In the genomic region with DNA sequence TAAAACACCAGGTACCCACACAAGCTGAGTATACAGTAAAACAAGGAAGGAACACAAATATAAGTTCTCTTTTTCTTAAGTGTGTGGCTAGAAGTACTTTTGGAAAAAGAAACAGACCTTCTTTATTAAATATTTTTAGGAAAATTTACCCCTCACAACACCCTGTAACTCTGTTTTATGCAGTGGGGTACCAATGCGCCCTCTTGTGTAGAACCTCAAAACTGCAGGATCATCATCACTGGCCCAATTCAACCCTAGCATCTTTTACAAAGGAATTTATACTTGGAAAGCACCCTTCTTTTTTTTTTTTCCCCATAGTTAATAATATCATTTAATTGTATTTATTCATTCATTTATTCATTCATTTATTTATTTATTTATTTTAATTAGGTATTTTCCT, we compare ENCODE assay signal across 10 mouse cellular contexts.
DNase-seq lines count a peak whose midpoint lies in the region; ATAC-seq and TF ChIP-seq lines count a peak whose summit lies in the region.
"Had no signal": no experiment of that assay in that cellular context is flagged by ENCODE, and none has a peak within 500 bp of the region (broad histone marks: within the 10 kb centered on the region; RNA-seq: fewer than 3 reads in every experiment).

No protein-coding gene starts in this region.

- peak; percentile 63 for TF ChIP-seq CTCF in stomach, postnatal 0 days (IDR thresholded peaks at IDR 0.05; ENCODE audit: low read depth)

- no peak overlapping the region for H3K4me3 ChIP-seq in hindbrain, embryonic 14.5 days (replicated peaks; ENCODE audit: low read length)
- H3K4me3 ChIP-seq in hindbrain, embryonic 16.5 days (ENCODE audit: low read length): no peak overlapping the region
- H3K4me3 ChIP-seq in stomach, postnatal 0 days (ENCODE audit: low read depth, low read length): no peak overlapping the region
- H3K4me3 ChIP-seq: erythroblast, embryonic 14.5 days had no signal

- H3K27me3 ChIP-seq in hindbrain, embryonic 14.5 days (ENCODE audit: control insufficient read depth, insufficient read depth, low read length): no peaks in the 10 kb centered on the region
- H3K27me3 ChIP-seq in hindbrain, embryonic 16.5 days (replicated peaks; ENCODE audit: control insufficient read depth, insufficient read depth, low read length): no peaks in the 10 kb centered on the region; the same call in 1 of the 2 replicates
- no peaks in the 10 kb centered on the region for H3K27me3 ChIP-seq in stomach, postnatal 0 days (ENCODE audit: control insufficient read depth, insufficient read depth, low read length)

- no peaks in the 10 kb centered on the region for H3K36me3 ChIP-seq in hindbrain, embryonic 14.5 days (replicated peaks; ENCODE audit: control insufficient read depth, insufficient read depth)
- no peaks in the 10 kb centered on the region for H3K36me3 ChIP-seq in hindbrain, embryonic 16.5 days (ENCODE audit: control insufficient read depth, insufficient read depth, low read length)
- no peaks in the 10 kb centered on the region for H3K36me3 ChIP-seq in stomach, postnatal 0 days (ENCODE audit: control insufficient read depth, insufficient read depth, low read length)

- no peaks in the 10 kb centered on the region for H3K9me3 ChIP-seq in hindbrain, embryonic 14.5 days (ENCODE audit: control insufficient read depth, low read length)
- H3K9me3 ChIP-seq in hindbrain, embryonic 16.5 days (ENCODE audit: control insufficient read depth, low read length): no peaks in the 10 kb centered on the region
- H3K9me3 ChIP-seq in stomach, postnatal 0 days (ENCODE audit: control insufficient read depth, low read length): no peaks in the 10 kb centered on the region

- DNase-seq in hindbrain, embryonic 14.5 days (ENCODE audit: low spot score): peak; percentile 39
- peak; percentile 6 for DNase-seq in thymus, postnatal 0 days (ENCODE audit: low spot score)
- no peak for DNase-seq in thymus, postnatal 36 days
- peak; percentile 69 for DNase-seq in embryo, embryonic 10.5 days (ENCODE audit: low spot score)
- DNase-seq in stomach, postnatal 0 days (ENCODE audit: low spot score): no peak
- no peak for DNase-seq in right cerebral cortex, postnatal 4 days
- no peak for DNase-seq in spleen, adult 12 weeks (ENCODE audit: low spot score)

- ATAC-seq in hindbrain, embryonic 14.5 days (ENCODE audit: low FRiP score): no peak
- no peak for ATAC-seq in hindbrain, embryonic 16.5 days
- ATAC-seq in stomach, postnatal 0 days (ENCODE audit: low FRiP score, low TSS enrichment): no peak

- no peak overlapping the region for H3K27ac ChIP-seq in hindbrain, embryonic 14.5 days
- H3K27ac ChIP-seq in hindbrain, embryonic 16.5 days (ENCODE audit: low read depth, low read length): no peak overlapping the region
- H3K27ac ChIP-seq in stomach, postnatal 0 days (replicated peaks): no peak overlapping the region
- H3K27ac ChIP-seq: macrophage had no signal

- no peak overlapping the region for H3K4me2 ChIP-seq in hindbrain, embryonic 14.5 days (replicated peaks)
- no peak overlapping the region for H3K4me2 ChIP-seq in hindbrain, embryonic 16.5 days (ENCODE audit: low read length)
- no peak overlapping the region for H3K4me2 ChIP-seq in stomach, postnatal 0 days (replicated peaks; ENCODE audit: low read depth)

- no peaks in the 10 kb centered on the region for H3K4me1 ChIP-seq in hindbrain, embryonic 14.5 days (replicated peaks; ENCODE audit: control insufficient read depth, insufficient read depth, low read length)
- H3K4me1 ChIP-seq in hindbrain, embryonic 16.5 days (ENCODE audit: control insufficient read depth, insufficient read depth, low read depth, low read length): no peaks in the 10 kb centered on the region
- no peaks in the 10 kb centered on the region for H3K4me1 ChIP-seq in stomach, postnatal 0 days (replicated peaks; ENCODE audit: control insufficient read depth, insufficient read depth)

- TF ChIP-seq EP300 in stomach, postnatal 0 days (optimal IDR thresholded peaks at IDR 0.05): no peak

- no peak overlapping the region for H3K9ac ChIP-seq in hindbrain, embryonic 14.5 days
- no peak overlapping the region for H3K9ac ChIP-seq in hindbrain, embryonic 16.5 days (ENCODE audit: low read depth, low read length)
- no peak overlapping the region for H3K9ac ChIP-seq in stomach, postnatal 0 days (ENCODE audit: low read length)

- WGBS in hindbrain, embryonic 14.5 days: 4% methylated on average over 1 of the region's 1 CpGs
- WGBS in hindbrain, embryonic 16.5 days: 4% methylated on average over 1 of the region's 1 CpGs
- 0% methylated on average over 1 of the region's 1 CpGs for WGBS in stomach, postnatal 0 days

Comparison
In these comparisons a context has a peak if more than half of its experiments do, and no peak if none do; other contexts are left out.
1. DNase-seq: peak in hindbrain, embryonic 14.5 days (single experiment), thymus, postnatal 0 days (single experiment) and embryo, embryonic 10.5 days (single experiment); none in thymus, postnatal 36 days (0 of 2), stomach, postnatal 0 days (single experiment), right cerebral cortex, postnatal 4 days (single experiment) and spleen, adult 12 weeks (single experiment).